Mouse (Mus musculus) heart, adult 2 months (tissue): ENCODE measurements around the gene Hbq1b.

ENCODE experiments used
- CTCF ChIP-seq: fragments of 200-600 bp; IDR thresholded peaks from 2 replicates; pipeline ENCODE4 v1.8.1; 2022; ENCODE audit warnings: antibody characterized with exemption, mild to moderate bottlenecking, moderate library complexity
- EP300 ChIP-seq: fragments of 200-500 bp; IDR thresholded peaks from 2 replicates; pipeline ENCODE4 v1.6.1; 2011; ENCODE audit warnings: low read depth, low read length, control low read depth; ENCODE audit not compliant: insufficient read depth
- POLR2A ChIP-seq: fragments of 200-500 bp; IDR thresholded peaks from 2 replicates; pipeline ENCODE4 v1.6.1; 2011; ENCODE audit warnings: mild to moderate bottlenecking, low read depth, low read length, control low read depth; ENCODE audit not compliant: insufficient read depth

- TF ChIP-seq CTCF = no peak
- TF ChIP-seq POLR2A = no peak
- TF ChIP-seq EP300 = no peak
Measured at GRCm38 (mm10) chr11:32243205-32243955, 43.4 kb upstream of the Hbq1b start.
